Mouse (Mus musculus): ENCODE measurements around the gene Ffar2.
"Not testable (repeated sequence)": the region's sequence is repeated elsewhere in the genome, so short reads cannot be mapped to it uniquely, and the experiment has no call there.

The Ffar2 gene

DNA sequence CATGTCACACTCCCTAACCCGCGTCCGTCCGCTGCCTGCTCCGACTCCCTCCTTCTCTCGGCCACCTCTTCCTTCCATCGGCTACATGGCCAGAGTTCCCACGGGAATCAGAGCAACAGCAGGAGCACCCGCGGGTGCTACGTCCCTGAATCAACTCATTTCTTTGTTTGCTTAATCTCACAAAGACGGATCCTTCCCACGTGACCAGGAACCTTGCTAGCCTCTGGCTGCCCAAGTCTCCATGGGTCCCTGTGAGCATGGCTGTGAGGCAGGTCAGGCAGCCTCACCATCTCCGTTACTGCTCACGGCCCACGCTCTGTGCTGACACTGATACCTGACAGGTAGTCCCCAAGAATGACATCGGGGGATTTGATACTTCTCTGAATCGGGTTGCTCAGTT lies at the start of gene Ffar2:
Gene Ffar2 (minus strand): TSS at position 101 of the 400 bp plus-strand sequence.
- no peak for DNase-seq (ENCODE audit: extremely low spot score, low spot score)

DNA sequence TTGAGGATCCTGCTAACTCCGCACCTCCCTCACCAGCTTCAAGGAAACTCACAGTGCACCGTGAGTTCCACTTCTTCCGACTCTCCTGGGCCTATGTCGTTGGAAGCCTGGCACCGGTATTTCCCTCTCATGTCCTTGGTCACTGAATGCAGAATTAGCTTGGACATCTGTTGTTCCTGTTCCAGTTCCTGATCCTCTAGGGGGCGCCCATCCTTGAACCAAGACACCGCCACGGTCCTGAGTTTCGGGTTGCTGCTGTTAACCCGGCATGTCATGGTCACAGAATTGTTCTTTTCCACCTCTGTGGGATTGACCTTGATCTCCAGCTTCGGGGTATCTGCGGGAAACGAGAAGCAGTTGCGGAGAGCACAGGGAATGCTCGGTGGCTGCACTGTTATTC lies 49.5 kb upstream of the Ffar2 start:
- peak; percentile 59 for DNase-seq (ENCODE audit: extremely low spot score, low spot score)

DNA sequence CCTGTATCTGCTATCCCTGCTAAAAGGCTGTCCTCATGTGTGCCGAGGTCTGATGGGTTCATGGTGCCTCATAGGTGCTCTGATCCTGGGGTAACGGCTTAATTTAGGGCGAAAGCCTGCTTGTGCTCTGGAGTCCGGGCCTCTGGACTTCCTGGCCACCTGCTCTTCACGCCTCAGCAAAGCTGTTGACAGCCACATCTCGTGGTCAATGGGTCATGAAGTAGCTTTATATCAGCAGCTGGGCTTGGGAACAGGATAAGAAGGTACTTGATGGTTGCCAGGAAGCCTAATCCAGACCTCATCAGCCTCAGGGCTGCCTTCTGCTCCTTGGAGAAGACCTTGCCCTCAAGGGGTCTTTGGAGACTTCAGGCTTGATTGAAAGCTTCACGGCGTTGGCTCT lies 39.8 kb upstream of the Ffar2 start:
- DNase-seq (ENCODE audit: extremely low spot score, low spot score) = no peak

- DNase-seq (ENCODE audit: extremely low spot score, low spot score) = no peak
These were observed 37.9 kb upstream of the Ffar2 start, which contains the start of gene Ffar1 for GRCm38 (mm10) chr7:30861464-30861863. Gene Ffar1 (minus strand): TSS chr7:30861564.

DNA sequence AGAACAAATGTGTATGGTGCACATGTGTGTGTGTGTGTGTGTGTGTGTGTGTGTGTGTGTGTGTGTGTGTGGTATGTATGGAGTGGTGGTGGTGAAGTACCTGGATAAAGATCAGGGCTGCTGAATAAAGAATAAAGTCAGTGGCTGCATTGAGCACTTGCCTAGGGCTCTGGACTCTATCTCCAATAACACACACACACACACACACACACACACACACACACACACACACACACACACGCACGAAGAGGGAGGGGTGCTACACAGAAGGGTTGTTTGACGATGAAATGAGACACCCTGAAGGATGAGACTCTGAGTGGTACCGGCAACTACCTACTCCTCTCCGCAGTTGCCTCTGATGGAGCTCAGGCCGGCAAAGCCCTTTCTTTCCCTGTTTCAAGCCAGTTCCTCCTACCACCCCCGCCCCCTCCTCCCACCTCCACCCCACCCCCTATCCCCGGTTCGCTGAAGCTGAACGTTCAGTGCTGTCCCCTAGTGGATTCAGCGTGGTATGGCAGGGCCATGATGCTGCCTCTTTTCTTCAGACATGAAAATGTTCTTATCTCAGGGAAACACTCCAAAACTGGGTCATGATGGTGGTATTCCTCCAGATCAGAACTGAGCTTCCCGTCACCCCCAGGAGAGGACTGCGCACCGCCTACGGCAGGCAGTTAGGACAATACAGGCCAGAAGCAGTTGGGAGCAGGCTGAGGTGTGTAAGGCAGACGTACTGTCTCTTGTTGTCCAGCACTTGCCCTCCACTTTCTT lies 36.2 kb upstream of the Ffar2 start:
- DNase-seq (ENCODE audit: extremely low spot score, low spot score) = peak; percentile 72

DNA sequence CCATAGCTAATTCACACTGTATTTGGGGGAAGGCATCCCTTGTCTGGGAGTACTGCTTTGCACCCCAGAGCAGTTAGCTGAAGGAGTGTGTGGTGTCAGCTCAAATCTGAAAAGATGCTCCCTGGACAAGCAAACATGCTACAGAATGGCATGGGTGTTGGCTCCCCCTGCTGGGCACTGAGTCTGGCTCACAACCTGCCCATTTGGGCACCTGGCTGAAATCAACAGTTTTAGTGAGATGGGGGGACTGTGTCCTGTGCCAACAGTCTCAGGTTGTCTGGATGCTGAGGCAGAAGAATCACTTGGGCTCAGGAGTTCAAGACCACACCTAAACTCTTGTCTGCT lies 35.7 kb upstream of the Ffar2 start:
- DNase-seq (ENCODE audit: extremely low spot score, low spot score) = peak; percentile 67

GRCm38 (mm10) chr7:30857746-30858145 lies 34.2 kb upstream of the Ffar2 start:
- no peak for DNase-seq (ENCODE audit: extremely low spot score, low spot score)

DNA sequence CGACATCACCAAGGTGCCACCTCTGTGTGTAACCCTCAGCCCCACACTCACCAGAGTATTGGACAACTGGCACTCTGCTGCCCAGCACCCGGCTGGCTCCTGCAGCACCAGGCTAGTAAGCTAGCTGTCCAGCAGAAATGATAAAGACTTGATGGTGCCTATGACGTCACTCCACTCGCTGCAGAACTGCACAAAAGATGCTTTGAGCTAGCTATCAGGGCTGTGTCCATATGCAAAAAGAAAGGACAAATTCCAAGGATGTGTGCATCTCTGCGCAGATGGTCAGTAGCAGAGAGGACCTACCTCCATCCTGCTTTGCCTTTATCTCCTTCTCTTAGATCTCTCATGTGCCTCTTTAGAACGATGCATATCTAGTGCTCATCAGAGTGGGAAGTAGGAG lies 32.5 kb upstream of the Ffar2 start, which contains the start of gene Ffar3:
Gene Ffar3 (minus strand): TSS at position 101 of the 400 bp plus-strand sequence.
- no peak for DNase-seq (ENCODE audit: extremely low spot score, low spot score)

GRCm38 (mm10) chr7:30851421-30851820 lies 27.8 kb upstream of the Ffar2 start:
- no peak for DNase-seq (ENCODE audit: extremely low spot score, low spot score)

- no peak for DNase-seq (ENCODE audit: extremely low spot score, low spot score)
These were observed 24.4 kb upstream of the Ffar2 start for GRCm38 (mm10) chr7:30847934-30848333.

- no peak for DNase-seq (ENCODE audit: extremely low spot score, low spot score)
These were observed 23.8 kb upstream of the Ffar2 start for GRCm38 (mm10) chr7:30847386-30847785.

- DNase-seq (ENCODE audit: extremely low spot score, low spot score) = no peak
These were observed 23.0 kb upstream of the Ffar2 start for GRCm38 (mm10) chr7:30846505-30847053.

GRCm38 (mm10) chr7:30844676-30845297 lies 21.2 kb upstream of the Ffar2 start:
- no peak for DNase-seq (ENCODE audit: extremely low spot score, low spot score)

GRCm38 (mm10) chr7:30842092-30842491 lies 18.5 kb upstream of the Ffar2 start:
- DNase-seq (ENCODE audit: extremely low spot score, low spot score) = no peak

GRCm38 (mm10) chr7:30841379-30841778 lies 17.8 kb upstream of the Ffar2 start:
- no peak for DNase-seq (ENCODE audit: extremely low spot score, low spot score)

DNA sequence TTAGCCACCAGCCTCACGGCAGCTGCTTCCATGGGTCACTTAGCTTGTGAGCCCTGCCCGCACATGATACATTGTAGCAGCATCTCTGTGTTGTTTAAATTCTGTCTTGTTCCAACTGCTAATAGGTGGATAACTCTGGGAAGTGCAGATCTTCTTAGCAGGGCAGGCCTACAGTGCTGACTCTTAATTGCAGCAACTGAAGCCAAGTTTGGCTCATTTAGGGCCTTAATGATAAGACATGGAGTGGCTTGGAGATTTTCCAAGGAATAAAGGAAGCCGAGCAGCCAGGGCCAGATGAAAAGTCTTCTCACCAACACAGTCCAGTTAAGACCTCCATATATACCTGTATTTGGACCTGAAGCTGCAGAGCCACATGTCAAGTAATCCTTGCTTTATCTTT lies 16.7 kb upstream of the Ffar2 start:
- no peak for DNase-seq (ENCODE audit: extremely low spot score, low spot score)

DNA sequence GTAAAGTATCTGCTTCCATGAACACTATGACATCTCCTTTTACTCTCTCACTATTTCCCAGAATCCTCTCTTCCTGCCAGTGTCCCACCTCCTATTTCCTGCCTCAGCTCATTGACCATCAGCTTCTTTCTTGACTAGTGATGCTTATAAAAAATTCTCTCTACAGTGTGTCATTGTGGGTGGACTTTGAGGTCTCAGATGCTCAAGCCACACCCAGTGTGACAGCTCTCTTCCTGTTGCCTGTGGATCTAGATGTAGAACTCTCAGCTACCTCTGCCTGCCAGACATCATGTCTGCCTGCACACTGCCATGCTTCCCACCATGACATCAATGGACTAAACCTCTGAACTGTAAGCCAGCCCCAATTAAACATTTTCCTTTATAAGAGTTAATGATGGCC lies 13.7 kb upstream of the Ffar2 start:
- no peak for DNase-seq (ENCODE audit: extremely low spot score, low spot score)

GRCm38 (mm10) chr7:30832684-30833083 lies 9.1 kb upstream of the Ffar2 start:
- not testable (repeated sequence) for DNase-seq (ENCODE audit: extremely low spot score, low spot score)

- DNase-seq (ENCODE audit: extremely low spot score, low spot score) = no peak
These were observed 8.7 kb upstream of the Ffar2 start for GRCm38 (mm10) chr7:30832261-30832660.

DNA sequence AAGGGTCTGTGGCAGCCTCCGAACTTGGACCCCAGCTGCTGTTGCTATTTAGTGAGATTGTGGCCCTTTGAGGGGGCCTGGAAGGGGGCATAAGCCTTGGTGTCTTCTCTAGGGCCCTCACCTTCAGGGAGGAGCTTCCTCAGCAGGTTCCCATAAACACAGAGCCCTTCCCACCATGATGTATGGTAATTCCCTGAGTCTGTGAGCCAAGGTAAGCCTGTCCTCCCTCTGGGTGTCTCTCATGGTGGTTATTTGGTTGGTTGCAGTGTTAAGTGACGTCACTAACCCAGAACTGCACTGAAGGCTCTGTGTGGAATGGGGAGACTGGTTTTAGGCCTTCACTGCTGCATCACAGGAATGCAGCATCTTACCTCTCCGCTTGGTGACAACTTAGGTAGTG lies 5.9 kb upstream of the Ffar2 start:
- DNase-seq (ENCODE audit: extremely low spot score, low spot score) = no peak

- not testable (repeated sequence) for DNase-seq (ENCODE audit: extremely low spot score, low spot score)
These were observed 5.3 kb upstream of the Ffar2 start for GRCm38 (mm10) chr7:30828871-30829270.

DNA sequence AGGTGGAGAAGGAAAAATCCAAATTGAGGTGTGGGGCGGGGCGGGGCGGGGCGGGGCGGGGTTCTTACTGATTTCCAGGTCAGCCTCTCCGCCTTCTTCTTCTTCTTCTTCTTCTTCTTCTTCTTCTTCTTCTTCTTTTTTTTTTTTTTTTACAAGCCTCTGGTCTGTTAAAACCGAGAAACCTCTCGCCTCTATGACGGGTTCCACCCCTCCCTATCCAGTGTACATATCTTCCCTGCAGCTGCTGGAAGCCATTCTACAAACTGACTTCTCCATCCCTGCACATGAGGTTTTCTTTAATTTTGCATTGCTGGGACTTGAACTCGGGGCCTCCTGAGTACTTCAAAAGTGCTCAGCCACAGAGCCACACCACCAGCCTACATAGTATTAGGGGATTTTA lies 3.1 kb upstream of the Ffar2 start:
- no peak for DNase-seq (ENCODE audit: extremely low spot score, low spot score)

- DNase-seq (ENCODE audit: extremely low spot score, low spot score) = no peak
These were observed 731 bp upstream of the Ffar2 start for GRCm38 (mm10) chr7:30824306-30824705.

Data from neural tube, embryonic 10.5 days (tissue).